Mouse (Mus musculus) heart, embryonic 10.5 days (tissue): ENCODE data around the gene Fam126b. TPM values are rescaled to one million over a fixed set of nuclear protein-coding genes. Genes with fewer than 3 reads are reported as not detected.
"Not testable (repeated sequence)": the region's sequence is repeated elsewhere in the genome, so short reads cannot be mapped to it uniquely, and the experiment has no call there.

Source experiments
- DNase-seq: peaks from one replicate; pipeline ENCODE4 v3.0.0-alpha.2; 2017; ENCODE audit warnings: low spot score
- H3K27ac ChIP-seq: fragments of 300-500 bp; sonication (generic); 2 replicates; pipeline ENCODE4 v1.5.1; 2016; ENCODE audit warnings: mild to moderate bottlenecking
- H3K27me3 ChIP-seq: fragments of 300-500 bp; sonication (generic); 2 replicates; pipeline ENCODE4 v1.6.1; 2016; ENCODE audit warnings: mild to moderate bottlenecking; ENCODE audit not compliant: poor library complexity, insufficient read depth, severe bottlenecking
- H3K36me3 ChIP-seq: fragments of 300-500 bp; sonication (generic); 2 replicates; pipeline ENCODE4 v1.6.1; 2016; ENCODE audit warnings: mild to moderate bottlenecking, moderate library complexity
- H3K4me1 ChIP-seq: fragments of 300-500 bp; sonication (generic); 2 replicates; pipeline ENCODE4 v1.6.1; 2016; ENCODE audit warnings: mild to moderate bottlenecking
- H3K4me3 ChIP-seq: fragments of 300-500 bp; sonication (generic); 2 replicates; pipeline ENCODE4 v1.5.1; 2016; ENCODE audit warnings: mild to moderate bottlenecking, moderate library complexity
- H3K9me3 ChIP-seq: fragments of 300-500 bp; sonication (generic); 2 replicates; pipeline ENCODE4 v1.6.1; 2016; ENCODE audit warnings: mild to moderate bottlenecking, moderate library complexity
- WGBS: fragments of 180-500 bp; shearing (Covaris S2); methylation state at CpG from one replicate; pipeline ENCODE4 v1.1.7; 2016; 5-methylcytosine and 5-hydroxymethylcytosine counted together
- polyA plus RNA-seq: library from polyadenylated mRNA; unstranded; fragments of >200 nt; fragmentation: Nextera tagmentation; extraction: Ambion mirVana; gene quantifications from 2 replicates; pipeline ENCODE4 v1.2.1, GENCODE M21; 2016

Gene Fam126b
- 4.3 and 6.4 TPM in 2 replicates for polyA plus RNA-seq

- H3K27me3 ChIP-seq, result no peaks in the 10 kb centered on the region
- peak; percentile 95 for DNase-seq
- under 1% methylated on average over 41 of the region's 41 CpGs for WGBS
- H3K4me3 ChIP-seq, result peak within 1 kb of the TSS; percentile 97
- H3K4me1 ChIP-seq, result peaks cover 6% of the 10 kb centered on the region; the same call in 1 of the 2 replicates
- H3K36me3 ChIP-seq, result peaks cover 10% of the 10 kb centered on the region
- peak within 1 kb of the TSS; percentile 96 for H3K27ac ChIP-seq
- H3K9me3 ChIP-seq, result no peaks in the 10 kb centered on the region
Measured at GRCm38 (mm10) chr1:58586171-58586997, at the start of gene Fam126b, which contains the start of gene Ndufb3. Fam126b (minus strand) TSS chr1:58586323. Ndufb3 (plus strand) TSS chr1:58586384.

GRCm38 (mm10) chr1:58628847-58629246, 42.7 kb upstream of the Fam126b start:
- H3K27me3 ChIP-seq, H3K27ac ChIP-seq, H3K9me3 ChIP-seq, H3K36me3 ChIP-seq, DNase-seq, H3K4me3 ChIP-seq, H3K4me1 ChIP-seq: not testable (repeated sequence)
- 91% methylated on average over 2 of the region's 2 CpGs for WGBS

- H3K27me3 ChIP-seq, result no peaks in the 10 kb centered on the region
- no peak overlapping the region for H3K4me3 ChIP-seq
- H3K36me3 ChIP-seq, result no peaks in the 10 kb centered on the region
- WGBS, result 66% methylated on average over 7 of the region's 7 CpGs
- 0 out of 2 replicates have a peak, but pooled peaks cover 2% of the 10 kb centered on the region for H3K4me1 ChIP-seq
- no peaks in the 10 kb centered on the region for H3K9me3 ChIP-seq
- H3K27ac ChIP-seq, result no peak overlapping the region
- DNase-seq, result no peak
Measured at GRCm38 (mm10) chr1:58621996-58622748, 36.0 kb upstream of the Fam126b start.

DNA sequence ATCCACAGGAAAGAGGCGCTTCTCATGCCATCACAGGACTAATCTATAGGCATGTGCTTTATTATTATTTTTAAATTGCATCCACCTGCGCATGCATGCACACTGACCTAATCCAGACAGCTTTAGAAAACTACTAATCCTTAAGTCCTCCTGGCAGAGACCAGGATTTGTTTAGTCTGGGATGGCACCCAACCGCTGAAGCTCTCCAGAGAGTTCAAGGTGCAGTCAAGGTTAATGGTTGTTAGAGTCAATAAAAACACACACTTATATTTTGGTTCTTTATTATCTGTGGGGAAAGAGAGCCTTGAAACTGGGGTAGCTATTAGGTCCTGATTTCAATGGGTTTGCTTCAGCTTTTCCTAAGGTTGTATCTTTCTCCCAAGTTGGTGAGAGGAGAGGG, 35.1 kb upstream of the Fam126b start:
- no peaks in the 10 kb centered on the region for H3K27me3 ChIP-seq
- H3K27ac ChIP-seq, result no peak overlapping the region
- WGBS, result 81% methylated on average over 3 of the region's 3 CpGs
- H3K9me3 ChIP-seq, result no peaks in the 10 kb centered on the region
- H3K36me3 ChIP-seq, result no peaks in the 10 kb centered on the region
- H3K4me3 ChIP-seq, result no peak overlapping the region
- DNase-seq, result no peak
- H3K4me1 ChIP-seq, result 0 out of 2 replicates have a peak, but pooled peaks cover 2% of the 10 kb centered on the region

- no peak for DNase-seq
- Histone ChIP-seq H3K27me3 (no peaks in the 10 kb centered on the region), H3K4me3 (no peak overlapping the region), H3K36me3 (no peaks in the 10 kb centered on the region), H3K27ac (no peak overlapping the region), H3K4me1 (0 out of 2 replicates have a peak, but pooled peaks cover 2% of the 10 kb centered on the region), H3K9me3 (no peaks in the 10 kb centered on the region)
- WGBS, result 88% methylated on average over 2 of the region's 2 CpGs
Measured at GRCm38 (mm10) chr1:58618766-58619165, 32.6 kb upstream of the Fam126b start.

- Histone ChIP-seq H3K4me1 (0 out of 2 replicates have a peak, but pooled peaks cover 2% of the 10 kb centered on the region), H3K36me3 (no peaks in the 10 kb centered on the region), H3K9me3 (no peaks in the 10 kb centered on the region), H3K27ac (no peak overlapping the region), H3K4me3 (no peak overlapping the region), H3K27me3 (no peaks in the 10 kb centered on the region)
- no peak for DNase-seq
- 75% methylated on average over 6 of the region's 6 CpGs for WGBS
Measured at GRCm38 (mm10) chr1:58617978-58618668, 32.0 kb upstream of the Fam126b start.

GRCm38 (mm10) chr1:58617076-58617475, 31.0 kb upstream of the Fam126b start:
- Histone ChIP-seq H3K36me3 (no peaks in the 10 kb centered on the region), H3K9me3 (no peaks in the 10 kb centered on the region), H3K4me1 (0 out of 2 replicates have a peak, but pooled peaks cover 2% of the 10 kb centered on the region), H3K27me3 (no peaks in the 10 kb centered on the region), H3K4me3 (no peak overlapping the region), H3K27ac (no peak overlapping the region)
- 81% methylated on average over 5 of the region's 5 CpGs for WGBS
- no peak for DNase-seq

DNA sequence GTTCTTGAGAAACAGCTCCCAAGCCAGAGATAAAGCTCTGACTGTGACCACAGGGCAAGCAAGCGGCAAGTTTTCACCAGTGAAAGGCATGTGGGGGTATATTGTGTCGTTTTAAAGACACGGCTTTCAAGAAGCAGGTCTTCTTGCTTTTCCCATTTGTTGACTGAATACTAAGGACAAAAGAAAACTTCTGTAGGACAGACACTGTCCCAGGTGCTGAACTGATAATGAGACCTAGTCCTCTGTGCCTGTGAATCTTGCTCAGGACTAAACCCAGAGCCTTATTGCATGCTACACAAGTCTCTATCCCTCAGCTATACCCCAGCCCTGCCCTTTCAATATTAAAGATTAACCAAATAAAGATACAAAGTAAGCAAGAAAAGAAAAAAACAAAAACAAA, 30.1 kb upstream of the Fam126b start:
- Histone ChIP-seq H3K9me3 (no peaks in the 10 kb centered on the region), H3K36me3 (no peaks in the 10 kb centered on the region), H3K4me1 (no peaks in the 10 kb centered on the region), H3K27ac (no peak overlapping the region), H3K4me3 (no peak overlapping the region), H3K27me3 (no peaks in the 10 kb centered on the region)
- WGBS, result 63% methylated on average over 3 of the region's 3 CpGs
- DNase-seq, result no peak

DNA sequence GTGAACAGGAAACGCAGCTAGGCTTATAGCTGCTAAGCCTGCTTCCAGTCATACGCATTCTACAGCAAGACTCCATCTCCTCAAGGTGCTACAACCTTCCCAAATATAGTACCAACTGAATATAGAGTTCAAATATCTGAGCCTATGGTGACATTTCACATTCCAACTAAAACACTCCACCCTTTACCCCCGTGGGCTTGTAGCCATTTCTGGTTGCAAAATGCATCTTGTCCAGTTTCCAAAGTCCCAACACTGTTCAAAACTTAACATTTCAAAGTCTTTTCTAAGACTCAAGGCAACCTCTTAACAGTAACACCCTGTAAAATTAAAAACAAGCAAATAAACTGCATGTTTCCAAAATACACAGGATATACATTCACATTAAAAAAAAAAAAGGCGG, 29.0 kb upstream of the Fam126b start:
- WGBS, result 78% methylated on average over 4 of the region's 4 CpGs
- H3K4me1 ChIP-seq, result no peaks in the 10 kb centered on the region

DNA sequence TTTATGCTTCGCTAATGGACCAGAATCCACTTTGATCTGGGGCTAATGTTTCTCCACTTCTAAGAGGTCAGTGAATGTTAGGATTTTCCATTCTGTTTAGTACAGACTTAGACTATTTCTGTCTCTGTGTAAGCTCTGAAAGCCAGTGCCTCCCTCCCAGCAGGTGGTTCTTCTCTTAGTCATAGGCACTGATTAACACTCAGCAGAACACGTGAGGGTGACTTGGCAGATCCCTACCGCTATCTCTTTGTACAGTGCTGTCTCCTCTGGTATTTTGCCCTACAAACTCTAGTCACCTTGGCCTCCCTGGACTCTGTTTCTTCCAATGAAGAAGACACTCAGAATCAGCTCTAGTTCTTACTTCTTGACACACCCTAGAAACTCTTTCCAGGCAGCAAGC, 28.3 kb upstream of the Fam126b start:
- no peaks in the 10 kb centered on the region for H3K4me1 ChIP-seq
- no peak for DNase-seq
- no peak overlapping the region for H3K27ac ChIP-seq
- H3K27me3 ChIP-seq, result no peaks in the 10 kb centered on the region
- WGBS, result 73% methylated on average over 3 of the region's 3 CpGs
- H3K9me3 ChIP-seq, result no peaks in the 10 kb centered on the region
- no peak overlapping the region for H3K4me3 ChIP-seq
- no peaks in the 10 kb centered on the region for H3K36me3 ChIP-seq

More for the DNA sequence above, 29.0 kb upstream of the Fam126b start:
- Histone ChIP-seq H3K36me3 (no peaks in the 10 kb centered on the region), H3K9me3 (no peaks in the 10 kb centered on the region), H3K27me3 (no peaks in the 10 kb centered on the region), H3K4me3 (no peak overlapping the region), H3K27ac (no peak overlapping the region)
- no peak for DNase-seq

GRCm38 (mm10) chr1:58613786-58614185, 27.7 kb upstream of the Fam126b start:
- Histone ChIP-seq H3K36me3 (no peaks in the 10 kb centered on the region), H3K27me3 (no peaks in the 10 kb centered on the region), H3K4me1 (no peaks in the 10 kb centered on the region), H3K4me3 (no peak overlapping the region), H3K27ac (no peak overlapping the region), H3K9me3 (no peaks in the 10 kb centered on the region)
- 69% methylated on average over 6 of the region's 6 CpGs for WGBS
- DNase-seq, result no peak

DNA sequence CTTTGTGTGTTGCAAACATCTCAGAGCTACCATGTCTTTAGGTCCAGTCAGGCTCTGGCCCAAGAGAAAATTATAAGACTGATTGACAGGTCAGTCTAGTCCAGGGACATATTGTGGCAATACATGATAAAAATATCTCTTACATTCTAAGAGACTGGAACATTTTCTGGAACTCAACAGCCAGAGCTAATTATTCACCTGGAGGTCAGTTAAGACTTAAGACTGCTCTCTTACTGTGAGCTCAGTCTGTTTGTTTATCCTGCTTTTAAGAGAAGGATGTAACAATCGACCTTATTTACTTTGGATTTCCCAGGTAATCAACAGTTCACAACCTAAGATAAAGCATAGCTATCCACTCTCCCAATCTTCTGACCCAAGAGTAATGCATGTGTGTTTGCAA, 24.5 kb upstream of the Fam126b start:
- Histone ChIP-seq H3K36me3 (no peaks in the 10 kb centered on the region), H3K4me1 (no peaks in the 10 kb centered on the region), H3K27ac (no peak overlapping the region), H3K4me3 (no peak overlapping the region), H3K27me3 (no peaks in the 10 kb centered on the region), H3K9me3 (0 out of 2 replicates have a peak, but pooled peaks cover 5% of the 10 kb centered on the region)
- DNase-seq, result no peak
- 36% methylated on average over 1 of the region's 1 CpGs for WGBS
